Mouse (Mus musculus): ENCODE data around the gene Nck2.

- no peak for TF ChIP-seq CTCF (IDR thresholded peaks at IDR 0.05; ENCODE audit: low read depth, low read length)
- no peak for TF ChIP-seq POLR2A (IDR thresholded peaks at IDR 0.05; ENCODE audit: borderline replicate concordance, low read depth, low read length)
Measured at GRCm38 (mm10) chr1:43520216-43520988, 76.0 kb downstream of the Nck2 start.
